Mouse (Mus musculus) layer of hippocampus, postnatal 36 days (tissue): ENCODE measurements around the gene Sec14l3. TPM values are rescaled to one million over a fixed set of nuclear protein-coding genes. Genes with fewer than 3 reads are reported as not detected.

Source experiments
- total RNA-seq, 2 experiments: library from RNA; stranded (reverse); gene quantifications; 2 replicates each; pipeline ENCODE4 v1.2.3; 2021

The Sec14l3 gene
- total RNA-seq, 2 experiments from 2014 or later: 1.1 to 1.2 TPM

Other genes starting within 250 kb of the Sec14l3 start
- gene Osbp2, start 200.9 kb upstream of the Sec14l3 start, total RNA-seq: 10 to 100 TPM; 75.7 to 80.7 TPM
- under 1 TPM; 0.55 to 0.56 TPM for gene 4921536K21Rik, start 169.7 kb upstream of the Sec14l3 start, total RNA-seq
- gene Dusp18, start 169.6 kb upstream of the Sec14l3 start, total RNA-seq: 10 to 100 TPM; 24.1 to 26.7 TPM
- 10 to 100 TPM; 16.1 to 17.1 TPM for gene Slc35e4, start 150.2 kb upstream of the Sec14l3 start, total RNA-seq
- 10 to 100 TPM; 14.5 to 18.3 TPM for gene Tcn2, start 132.7 kb upstream of the Sec14l3 start, total RNA-seq
- gene Pes1, start 100.9 kb upstream of the Sec14l3 start, total RNA-seq: 10 to 100 TPM; 33.0 to 35.3 TPM
- gene 4930556J24Rik, start 88.1 kb upstream of the Sec14l3 start, total RNA-seq: under 1 TPM in 1 of 2 experiments, not detected in 1; 0.43 TPM
- gene Gal3st1, start 81.2 kb upstream of the Sec14l3 start, total RNA-seq: 10 to 100 TPM; 12.5 to 14.2 TPM
- gene Sec14l4, start 33.4 kb upstream of the Sec14l3 start, total RNA-seq: under 1 TPM; 0.13 to 0.40 TPM
- gene Mtfp1, start 30.6 kb downstream of the Sec14l3 start, total RNA-seq: 100 to 1,000 TPM; 118 TPM
- 10 to 100 TPM; 52.5 to 57.4 TPM for gene Sec14l2, start 58.6 kb downstream of the Sec14l3 start, total RNA-seq
- 10 to 100 TPM; 32.4 to 35.7 TPM for gene Rnf215, start 70.4 kb downstream of the Sec14l3 start, total RNA-seq
- 10 to 100 TPM; 10.1 to 12.0 TPM for gene Ccdc157, start 95.5 kb downstream of the Sec14l3 start, total RNA-seq
- gene Sf3a1, start 95.5 kb downstream of the Sec14l3 start, total RNA-seq: 10 to 100 TPM; 74.8 to 76.3 TPM
- 10 to 100 TPM; 28.6 TPM for gene Tbc1d10a, start 121.9 kb downstream of the Sec14l3 start, total RNA-seq
- 1 to 10 TPM; 2.9 to 4.8 TPM for gene Castor1, start 153.4 kb downstream of the Sec14l3 start, total RNA-seq
- gene Osm, start 171.6 kb downstream of the Sec14l3 start, total RNA-seq: not detected
- gene Lif, start 192.7 kb downstream of the Sec14l3 start, total RNA-seq: 1 to 10 TPM; 1.4 to 1.7 TPM